Mouse (Mus musculus) G1E (cell line): ENCODE measurements at regions not wholly inside any gene's neighbourhood (a gene's known extent, or its start where the extent isn't known, plus 50 kb on each side); places are given as distances from the start of the nearest gene placed in this dataset.

Experiments used
- CTCF ChIP-seq: IDR thresholded peaks from 2 replicates; pipeline ENCODE4 v1.5.1; 2012; ENCODE audit warnings: low read depth, low read length, inconsistent platforms, mixed read lengths
- GATA1 ChIP-seq: IDR thresholded peaks from 2 replicates; pipeline ENCODE4 v1.6.1; 2012; ENCODE audit warnings: borderline replicate concordance, low read length, inconsistent platforms, mixed read lengths
- TAL1 ChIP-seq: conservative IDR thresholded peaks from 2 replicates; pipeline ENCODE4 v1.6.1; 2012; ENCODE audit warnings: low read depth, low read length, inconsistent platforms, mixed read lengths

DNA sequence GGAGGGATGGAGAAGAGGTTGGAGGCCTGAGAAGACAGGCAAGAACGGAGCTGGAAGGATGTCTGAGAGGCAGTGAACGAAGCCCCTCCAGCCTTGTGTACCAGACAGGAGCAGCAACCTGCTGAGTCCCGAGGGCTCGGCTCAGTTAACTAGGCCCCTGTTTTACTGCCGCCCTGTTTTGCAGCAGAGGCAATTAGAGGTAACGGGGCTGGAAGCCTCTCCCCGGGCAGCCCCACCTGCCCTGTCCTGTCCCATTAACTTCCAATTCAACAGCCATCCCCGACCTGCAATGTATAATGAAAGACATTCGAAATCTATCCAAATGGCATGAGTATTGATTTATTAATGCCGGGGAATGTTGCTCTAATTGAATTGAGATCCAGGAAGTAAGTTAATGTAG is 70.5 kb upstream of the Runx3 start:
- TF ChIP-seq CTCF, result no peak
- TF ChIP-seq TAL1, result no peak
- TF ChIP-seq GATA1, result no peak
